Mouse (Mus musculus) layer of hippocampus, adult 9-11 months (tissue): ENCODE results near the gene Gm29289.
"Not testable (repeated sequence)": the region's sequence is repeated elsewhere in the genome, so short reads cannot be mapped to it uniquely, and the experiment has no call there.

ENCODE experiments used
- DNase-seq: peaks from one replicate; pipeline ENCODE4 v3.0.0; 2022

The Gm29289 gene

DNA sequence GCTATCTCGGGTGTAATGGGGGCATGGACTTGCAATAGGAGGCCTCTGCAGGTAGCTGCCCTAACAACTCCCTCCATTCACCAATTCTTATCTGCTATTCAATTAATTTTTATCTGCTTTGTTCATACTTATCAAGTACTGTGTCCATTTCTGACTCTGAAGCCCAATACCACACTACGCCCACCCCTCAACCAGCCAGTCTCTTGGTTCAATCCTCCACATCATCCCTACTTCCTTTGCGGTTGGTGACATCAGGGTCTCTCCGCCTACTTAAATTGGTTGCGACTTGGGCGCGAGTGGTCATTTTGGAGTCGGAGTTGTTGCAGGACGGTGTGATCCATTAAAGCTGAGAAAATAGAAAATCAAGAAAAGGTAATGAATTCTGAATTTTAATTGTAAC is at the start of gene Gm29289:
Gene Gm29289, plus strand, starts transcription at position 301 of the 400 bp plus-strand sequence.
- not testable (repeated sequence) for DNase-seq

DNA sequence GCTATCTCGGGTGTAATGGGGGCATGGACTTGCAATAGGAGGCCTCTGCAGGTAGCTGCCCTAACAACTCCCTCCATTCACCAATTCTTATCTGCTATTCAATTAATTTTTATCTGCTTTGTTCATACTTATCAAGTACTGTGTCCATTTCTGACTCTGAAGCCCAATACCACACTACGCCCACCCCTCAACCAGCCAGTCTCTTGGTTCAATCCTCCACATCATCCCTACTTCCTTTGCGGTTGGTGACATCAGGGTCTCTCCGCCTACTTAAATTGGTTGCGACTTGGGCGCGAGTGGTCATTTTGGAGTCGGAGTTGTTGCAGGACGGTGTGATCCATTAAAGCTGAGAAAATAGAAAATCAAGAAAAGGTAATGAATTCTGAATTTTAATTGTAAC is 31.7 kb upstream of the Gm29289 start, which contains the start of gene Gm10352:
Gene Gm10352, plus strand, starts transcription at position 301 of the 400 bp plus-strand sequence.
- DNase-seq: not testable (repeated sequence)
